Mouse (Mus musculus) frontal cortex, postnatal 36 days (tissue): Measurements from ENCODE around the gene Inka2.

Source experiments
- DNase-seq, 2 experiments: peaks; one replicate each; pipeline ENCODE4 v3.0.0; 2022; ENCODE audit warnings: low spot score in 2 of 2

Inka2 gene

GRCm38 (mm10) chr3:105704031-105705008 lies at the start of gene Inka2:
Gene Inka2, plus strand, starts transcription at chr3:105704599.
- peak; percentile 86 to 87 for DNase-seq

GRCm38 (mm10) chr3:105655031-105655585 lies 49.3 kb upstream of the Inka2 start:
- no peak for DNase-seq

- no peak for DNase-seq
These were observed 43.9 kb upstream of the Inka2 start for GRCm38 (mm10) chr3:105660530-105660929.

GRCm38 (mm10) chr3:105663043-105663442 lies 41.4 kb upstream of the Inka2 start:
- DNase-seq, result no peak

- no peak for DNase-seq
These were observed 39.2 kb upstream of the Inka2 start for GRCm38 (mm10) chr3:105665105-105665765.

- no peak for DNase-seq
These were observed 37.3 kb upstream of the Inka2 start for GRCm38 (mm10) chr3:105666996-105667523.

- DNase-seq, result peak; percentile 31 to 58
These were observed 36.2 kb upstream of the Inka2 start for GRCm38 (mm10) chr3:105668161-105668560.

- no peak for DNase-seq
These were observed 34.6 kb upstream of the Inka2 start for GRCm38 (mm10) chr3:105669776-105670175.

GRCm38 (mm10) chr3:105670801-105671200 lies 33.6 kb upstream of the Inka2 start:
- no peak for DNase-seq

GRCm38 (mm10) chr3:105674595-105675218 lies 29.7 kb upstream of the Inka2 start:
- peak; percentile 49 to 78 for DNase-seq

GRCm38 (mm10) chr3:105675932-105676331 lies 28.5 kb upstream of the Inka2 start:
- no peak for DNase-seq

GRCm38 (mm10) chr3:105680346-105680745 lies 24.1 kb upstream of the Inka2 start:
- no peak for DNase-seq

GRCm38 (mm10) chr3:105686394-105687323 lies 17.7 kb upstream of the Inka2 start:
- peak in 1 of 2 experiments; percentile 28 for DNase-seq

- peak; percentile 90 to 95 for DNase-seq
These were observed 16.9 kb upstream of the Inka2 start, which contains the start of gene Ddx20 for GRCm38 (mm10) chr3:105687324-105688060. Gene Ddx20, minus strand, starts transcription at chr3:105687574.

GRCm38 (mm10) chr3:105688536-105688935 lies 15.9 kb upstream of the Inka2 start:
- DNase-seq, result no peak

GRCm38 (mm10) chr3:105693327-105694080 lies 10.9 kb upstream of the Inka2 start:
- DNase-seq, result peak; percentile 86 to 90

- peak in 1 of 2 experiments; percentile 42 for DNase-seq
These were observed 8.7 kb upstream of the Inka2 start for GRCm38 (mm10) chr3:105695476-105696386.
